Mouse (Mus musculus) forebrain, embryonic 14.5 days (tissue): ENCODE data around the gene Pus10. TPM values are rescaled to one million over a fixed set of nuclear protein-coding genes. Genes with fewer than 3 reads are reported as not detected.

Experiments
- ATAC-seq: fragments of 200-750 bp; cut with Nextera tagmentation; 2 replicates; pipeline ENCODE4 v1.8.0; 2017; ENCODE audit warnings: mild to moderate bottlenecking, moderate library complexity
- DNase-seq: peaks from one replicate; pipeline ENCODE4 v3.0.0-alpha.2; 2015; ENCODE audit warnings: low spot score
- H3K27ac ChIP-seq: fragments of 300-500 bp; sonication (generic); 2 replicates; pipeline ENCODE4 v1.5.1; 2014; ENCODE audit warnings: low read depth, mild to moderate bottlenecking, control low read depth, low read length, moderate library complexity
- H3K27me3 ChIP-seq: fragments of 300-500 bp; sonication (generic); replicated peaks from 2 replicates; pipeline ENCODE4 v1.6.1; 2014; ENCODE audit warnings: low read length, control low read depth, mixed read lengths; ENCODE audit not compliant: control insufficient read depth, insufficient read depth
- H3K36me3 ChIP-seq: fragments of 300-500 bp; sonication (generic); 2 replicates; pipeline ENCODE4 v1.6.1; 2014; ENCODE audit warnings: low read length, control low read depth; ENCODE audit not compliant: control insufficient read depth, insufficient read depth
- H3K4me1 ChIP-seq: fragments of 300-500 bp; sonication (generic); 2 replicates; pipeline ENCODE4 v1.6.1; 2014; ENCODE audit warnings: antibody characterized with exemption, low read length, control low read depth; ENCODE audit not compliant: control insufficient read depth, insufficient read depth
- H3K4me2 ChIP-seq: fragments of 300-500 bp; sonication (generic); 2 replicates; pipeline ENCODE4 v1.6.1; 2014; ENCODE audit warnings: mild to moderate bottlenecking, control low read depth, low read length
- H3K4me3 ChIP-seq: fragments of 300-500 bp; sonication (generic); 2 replicates; pipeline ENCODE4 v1.5.1; 2014; ENCODE audit warnings: low read depth, low read length, control low read depth
- H3K9ac ChIP-seq: fragments of 300-500 bp; sonication (generic); 2 replicates; pipeline ENCODE4 v1.6.1; 2014; ENCODE audit warnings: mild to moderate bottlenecking, low read length, control low read depth, moderate library complexity
- H3K9me3 ChIP-seq: fragments of 300-500 bp; sonication (generic); replicated peaks from 2 replicates; pipeline ENCODE4 v1.6.1; 2016; ENCODE audit warnings: low read length, control low read depth, mixed read lengths; ENCODE audit not compliant: control insufficient read depth
- WGBS: fragments of 180-500 bp; shearing (Covaris S2); extraction: QIAGEN DNeasy Blood & Tissue Kit; methylation state at CpG from one replicate; pipeline ENCODE4 v1.1.7; 2014; 5-methylcytosine and 5-hydroxymethylcytosine counted together
- polyA plus RNA-seq: library from polyadenylated mRNA; unstranded; fragments of >200 nt; fragmentation: Nextera tagmentation; extraction: Ambion mirVana; gene quantifications from 2 replicates; pipeline ENCODE4 v1.2.1, GENCODE M21; 2014

The Pus10 gene
- polyA plus RNA-seq, 1 experiment from 2014 or later = 13.4 TPM

DNA sequence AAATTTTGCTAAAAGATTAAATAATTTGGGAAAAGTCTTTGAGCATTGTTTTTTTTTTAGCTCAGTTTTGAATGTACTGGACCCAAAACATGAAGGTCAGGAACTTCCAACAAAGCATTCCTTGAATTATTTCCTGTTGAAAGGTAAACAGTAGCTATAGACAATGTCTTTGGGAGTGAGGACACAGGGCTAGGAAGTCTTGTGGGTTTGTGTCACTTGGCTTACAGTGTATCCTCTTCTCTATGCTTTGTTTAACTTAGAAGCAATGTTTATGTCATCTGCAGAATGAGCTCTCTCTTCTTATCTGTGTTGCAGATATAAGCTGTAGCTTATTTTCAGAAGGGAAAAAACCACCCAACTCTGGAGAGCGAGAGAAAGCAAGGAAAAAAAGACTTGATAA is 67.4 kb downstream of the Pus10 start:
- no peaks in the 10 kb centered on the region for H3K9me3 ChIP-seq
- DNase-seq = no peak
- H3K27me3 ChIP-seq = no peaks in the 10 kb centered on the region
- no peak overlapping the region for H3K4me2 ChIP-seq
- WGBS = 96% methylated on average over 1 of the region's 1 CpGs
- H3K4me1 ChIP-seq = no peaks in the 10 kb centered on the region
- no peak overlapping the region for H3K27ac ChIP-seq
- H3K9ac ChIP-seq = no peak overlapping the region
- H3K36me3 ChIP-seq = peaks cover 41% of the 10 kb centered on the region
- no peak for ATAC-seq
- H3K4me3 ChIP-seq = no peak overlapping the region

DNA sequence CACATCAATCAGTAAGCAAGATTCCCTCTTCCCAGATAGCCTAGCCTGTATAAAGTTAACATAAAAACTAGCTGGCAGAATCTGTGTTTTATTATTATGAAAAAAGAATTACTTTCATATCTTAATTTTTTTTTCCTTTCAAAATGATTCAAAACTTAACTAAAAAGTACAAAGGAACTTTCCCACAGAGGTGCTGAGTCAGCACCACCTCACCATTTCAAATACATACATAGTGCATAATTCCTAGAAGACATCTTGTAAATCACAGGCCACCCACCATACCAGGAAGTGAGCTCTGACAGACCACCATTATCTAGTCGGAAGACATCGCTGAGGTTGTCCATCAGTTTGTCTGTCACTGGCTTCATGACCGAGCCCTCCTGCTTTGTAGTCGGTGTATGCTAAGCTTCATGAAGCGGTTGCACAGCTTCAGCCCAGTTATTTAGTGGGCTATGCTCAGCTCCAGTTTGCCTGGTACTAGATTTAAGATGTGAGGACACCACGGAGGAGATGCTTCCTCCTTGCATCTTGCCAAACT is 69.3 kb downstream of the Pus10 start:
- Histone ChIP-seq H3K4me2 (no peak overlapping the region), H3K36me3 (peaks cover 29% of the 10 kb centered on the region), H3K9ac (no peak overlapping the region), H3K27ac (no peak overlapping the region), H3K4me1 (no peaks in the 10 kb centered on the region), H3K9me3 (no peaks in the 10 kb centered on the region), H3K4me3 (no peak overlapping the region), H3K27me3 (no peaks in the 10 kb centered on the region)
- WGBS = 96% methylated on average over 6 of the region's 6 CpGs
- DNase-seq (no peak), ATAC-seq (no peak)

DNA sequence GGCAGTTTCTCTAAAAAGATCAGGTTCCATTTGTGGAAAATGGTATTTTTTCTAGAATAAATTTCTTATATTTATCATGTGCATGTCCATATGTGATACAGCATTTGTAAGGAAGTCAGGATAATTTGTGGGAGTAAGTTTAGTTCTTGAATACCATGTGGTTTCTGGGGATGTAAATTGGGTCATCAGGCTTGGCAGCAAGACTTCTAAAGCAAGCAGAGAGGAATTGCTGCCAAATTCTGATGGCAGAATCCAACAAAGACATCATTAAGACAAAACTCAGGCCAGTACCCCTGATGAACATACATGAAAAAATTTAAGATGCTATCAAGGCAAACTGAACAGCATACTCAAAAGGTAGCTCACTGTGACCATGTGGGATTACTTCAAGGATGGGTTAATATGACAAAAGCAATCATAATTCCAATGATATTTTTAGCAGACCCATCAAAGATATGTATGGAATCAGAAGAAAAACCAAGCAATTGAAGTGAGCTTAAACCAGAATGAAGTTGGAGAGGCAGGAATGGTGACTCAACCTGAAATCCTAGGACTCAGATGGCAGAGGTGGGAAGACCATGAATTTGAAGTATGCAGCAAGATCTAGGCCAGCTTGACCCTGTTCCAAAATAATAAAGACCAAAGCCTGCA is 70.5 kb downstream of the Pus10 start:
- no peaks in the 10 kb centered on the region for H3K9me3 ChIP-seq
- ATAC-seq = no peak

DNA sequence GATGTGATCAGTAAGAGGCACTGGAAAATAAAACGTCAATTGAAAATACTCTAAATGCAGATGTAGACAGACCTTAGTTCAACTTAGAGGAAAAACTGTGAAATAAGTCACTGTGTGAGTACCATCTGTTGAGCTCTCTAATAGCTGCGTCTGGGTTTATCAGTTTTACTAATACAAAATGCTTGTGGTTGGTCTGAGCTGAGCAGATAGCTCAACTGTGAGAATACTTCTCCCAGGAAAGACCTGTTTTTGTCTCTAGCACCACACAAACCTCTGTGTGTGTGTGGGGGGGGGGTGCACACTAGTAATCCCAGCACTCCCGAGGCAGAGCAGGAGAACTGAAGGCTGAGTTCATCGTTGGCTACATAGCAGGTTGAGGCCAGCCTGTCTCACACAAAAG is 75.4 kb downstream of the Pus10 start:
- WGBS = 76% methylated on average over 4 of the region's 4 CpGs
- Histone ChIP-seq H3K27me3 (no peaks in the 10 kb centered on the region), H3K4me2 (no peak overlapping the region), H3K27ac (no peak overlapping the region), H3K9ac (no peak overlapping the region), H3K4me1 (no peaks in the 10 kb centered on the region), H3K4me3 (no peak overlapping the region), H3K9me3 (no peaks in the 10 kb centered on the region), H3K36me3 (no peaks in the 10 kb centered on the region)
- no peak for DNase-seq
- no peak for ATAC-seq

More for the DNA sequence above, 70.5 kb downstream of the Pus10 start:
- Histone ChIP-seq H3K4me3 (no peak overlapping the region), H3K4me2 (no peak overlapping the region), H3K36me3 (peaks cover 22% of the 10 kb centered on the region), H3K27ac (no peak overlapping the region), H3K4me1 (no peaks in the 10 kb centered on the region), H3K27me3 (no peaks in the 10 kb centered on the region), H3K9ac (no peak overlapping the region)
- DNase-seq = no peak

DNA sequence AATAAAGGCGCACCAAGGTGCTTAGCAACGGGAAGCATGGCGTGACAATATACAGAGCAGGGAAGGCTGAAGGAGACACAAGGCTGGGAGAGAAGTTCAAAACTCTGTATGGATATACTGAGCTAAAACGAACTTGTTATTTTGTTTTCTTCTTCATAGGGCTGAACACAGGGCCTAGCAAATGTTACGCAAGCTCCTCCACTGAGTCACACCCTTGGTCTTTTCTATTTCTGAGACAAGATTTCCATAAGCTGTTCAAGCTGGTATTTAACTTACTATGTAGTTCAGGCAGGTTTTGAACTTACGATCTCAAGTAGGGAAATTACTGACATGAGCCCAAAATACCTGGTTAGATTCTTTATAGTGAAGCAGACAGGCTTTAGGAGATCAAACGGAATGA is 75.9 kb downstream of the Pus10 start:
- WGBS = 91% methylated on average over 7 of the region's 7 CpGs
- Histone ChIP-seq H3K27ac (no peak overlapping the region), H3K4me2 (no peak overlapping the region), H3K4me1 (no peaks in the 10 kb centered on the region), H3K27me3 (no peaks in the 10 kb centered on the region), H3K9ac (no peak overlapping the region), H3K4me3 (no peak overlapping the region), H3K9me3 (no peaks in the 10 kb centered on the region), H3K36me3 (no peaks in the 10 kb centered on the region)
- DNase-seq = no peak
- ATAC-seq = no peak

GRCm38 (mm10) chr11:23744352-23744751 is 78.9 kb downstream of the Pus10 start:
- no peak overlapping the region for H3K9ac ChIP-seq
- no peak for ATAC-seq
- H3K27me3 ChIP-seq = no peaks in the 10 kb centered on the region
- H3K27ac ChIP-seq = no peak overlapping the region
- H3K36me3 ChIP-seq = no peaks in the 10 kb centered on the region
- H3K4me1 ChIP-seq = no peaks in the 10 kb centered on the region
- H3K9me3 ChIP-seq = no peaks in the 10 kb centered on the region
- no peak for DNase-seq
- no peak overlapping the region for H3K4me3 ChIP-seq
- 95% methylated on average over 3 of the region's 3 CpGs for WGBS
- H3K4me2 ChIP-seq = no peak overlapping the region

GRCm38 (mm10) chr11:23746102-23746501 is 80.6 kb downstream of the Pus10 start:
- no peaks in the 10 kb centered on the region for H3K36me3 ChIP-seq
- no peak for ATAC-seq
- no peak overlapping the region for H3K4me3 ChIP-seq
- DNase-seq = no peak
- no peak overlapping the region for H3K27ac ChIP-seq
- no peak overlapping the region for H3K4me2 ChIP-seq
- no peak overlapping the region for H3K9ac ChIP-seq
- no peaks in the 10 kb centered on the region for H3K4me1 ChIP-seq
- 80% methylated on average over 4 of the region's 4 CpGs for WGBS
- H3K9me3 ChIP-seq = no peaks in the 10 kb centered on the region
- H3K27me3 ChIP-seq = no peaks in the 10 kb centered on the region

- Histone ChIP-seq H3K4me1 (no peaks in the 10 kb centered on the region), H3K27me3 (no peaks in the 10 kb centered on the region), H3K4me2 (no peak overlapping the region), H3K4me3 (no peak overlapping the region), H3K9me3 (no peaks in the 10 kb centered on the region), H3K36me3 (no peaks in the 10 kb centered on the region), H3K9ac (no peak overlapping the region), H3K27ac (no peak overlapping the region)
- DNase-seq (no peak), ATAC-seq (no peak)
- 81% methylated on average over 1 of the region's 1 CpGs for WGBS
Observed at GRCm38 (mm10) chr11:23753136-23753710, 87.7 kb downstream of the Pus10 start.

GRCm38 (mm10) chr11:23754329-23754728 is 88.9 kb downstream of the Pus10 start:
- Histone ChIP-seq H3K4me2 (no peak overlapping the region), H3K4me1 (no peaks in the 10 kb centered on the region), H3K27ac (no peak overlapping the region), H3K27me3 (no peaks in the 10 kb centered on the region), H3K4me3 (no peak overlapping the region), H3K36me3 (no peaks in the 10 kb centered on the region), H3K9ac (no peak overlapping the region), H3K9me3 (no peaks in the 10 kb centered on the region)
- DNase-seq (no peak), ATAC-seq (no peak)
